Mouse (Mus musculus): ENCODE data around the gene Cfap69.
"Not testable (repeated sequence)": the region's sequence is repeated elsewhere in the genome, so short reads cannot be mapped to it uniquely, and the experiment has no call there.

Gene Cfap69

DNA sequence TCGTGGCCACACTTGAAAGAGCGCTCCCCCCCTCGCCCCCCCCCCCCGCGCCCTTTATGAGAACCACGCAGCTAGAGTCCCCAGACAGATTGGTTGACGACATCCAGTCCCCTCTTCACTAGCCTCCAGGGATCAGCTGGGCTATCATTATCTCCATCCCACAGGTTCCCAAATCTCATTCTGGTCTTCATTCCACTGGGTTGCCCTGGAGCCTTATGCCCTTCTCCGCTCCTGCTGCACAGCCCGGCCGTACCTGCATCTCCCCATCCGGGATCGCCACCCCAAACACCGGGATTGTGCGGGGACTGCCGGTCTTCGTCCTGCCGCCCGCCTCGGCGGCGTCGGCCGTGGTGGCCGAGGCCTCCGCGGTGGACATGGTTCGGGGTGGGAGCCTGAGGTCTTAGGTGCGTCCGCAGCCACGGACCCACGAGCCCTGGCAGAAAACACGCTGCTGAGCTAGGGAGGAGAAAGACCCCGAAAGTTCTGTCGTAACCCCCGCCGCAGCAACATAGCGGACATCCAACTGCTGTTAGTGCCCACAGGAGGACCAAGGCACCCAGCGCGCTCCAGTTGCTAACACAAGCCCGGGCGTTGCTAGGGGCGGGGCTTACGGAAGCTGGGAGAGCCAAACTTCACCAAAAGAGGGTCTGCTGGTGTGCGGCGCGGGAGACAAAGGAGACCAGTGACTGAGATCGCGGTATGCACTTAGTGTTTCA lies at the start of gene Cfap69:
TSS of gene Cfap69 (minus strand) at position 585 of the 716 bp plus-strand sequence.
- DNase-seq (ENCODE audit: low read depth), result peak; percentile 46

DNA sequence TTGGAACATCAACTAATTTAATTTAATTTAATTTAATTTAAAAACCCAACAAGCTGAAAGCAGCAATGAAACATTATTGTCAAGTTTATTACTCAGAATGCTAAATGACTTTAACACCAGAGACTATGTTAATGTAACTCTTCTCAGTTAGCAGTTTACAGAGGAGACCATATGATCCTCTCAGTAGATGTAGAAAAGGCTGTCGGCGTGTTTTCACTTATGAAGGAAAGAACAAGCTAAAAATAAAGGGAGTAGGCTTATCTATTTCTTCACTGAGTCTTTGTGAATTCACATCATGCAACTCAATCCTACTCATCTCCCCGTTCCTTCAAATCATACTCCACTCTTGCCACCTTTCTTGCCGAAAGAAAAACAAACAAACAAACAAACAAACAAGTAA lies 47.0 kb upstream of the Cfap69 start:
- DNase-seq (ENCODE audit: low read depth), result no peak

DNA sequence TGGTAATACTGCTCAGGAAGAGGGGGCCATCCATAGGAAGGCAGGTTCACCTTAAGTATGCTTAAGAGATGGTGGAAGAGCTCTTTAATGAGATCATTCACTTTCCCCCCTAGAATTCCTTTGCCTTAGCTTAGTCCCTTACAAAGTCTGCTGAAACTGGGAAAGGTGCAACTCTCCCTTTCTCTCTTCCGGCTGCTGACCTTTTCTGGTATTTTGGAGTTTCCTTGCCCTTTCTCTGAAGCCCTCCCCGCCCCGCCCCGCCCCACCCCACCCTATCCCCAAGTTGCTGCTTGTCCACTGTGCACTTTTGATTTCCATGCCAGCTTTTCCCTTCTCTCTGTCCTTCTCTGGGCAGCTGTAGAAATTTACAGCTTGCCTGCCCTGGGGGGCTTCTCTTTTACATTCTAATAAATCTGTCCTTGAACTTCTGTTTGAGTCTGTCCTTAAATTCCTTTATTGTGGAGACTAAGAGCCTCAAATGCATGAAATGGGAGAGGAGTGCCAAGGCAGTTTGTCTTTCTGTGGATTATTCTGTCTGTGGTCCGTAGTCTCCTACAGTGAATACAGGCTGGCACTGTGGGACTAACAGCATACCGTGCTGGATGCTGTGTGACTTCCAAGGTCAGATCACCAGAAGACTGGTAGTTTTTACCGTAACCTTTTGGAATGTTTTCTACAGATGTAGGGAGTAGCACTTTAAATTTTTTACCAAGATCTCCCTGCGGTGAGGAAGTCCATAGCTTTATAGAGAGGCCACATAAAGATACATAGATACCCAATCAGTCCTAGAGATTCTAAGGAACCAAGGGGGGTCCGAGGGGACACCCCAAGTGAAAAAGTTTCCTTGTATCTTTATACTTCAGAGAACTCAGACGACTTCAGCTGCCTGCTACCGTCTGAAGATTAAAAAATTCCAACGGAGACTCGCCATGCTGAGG lies 43.6 kb upstream of the Cfap69 start:
- DNase-seq (ENCODE audit: low read depth), result no peak

DNA sequence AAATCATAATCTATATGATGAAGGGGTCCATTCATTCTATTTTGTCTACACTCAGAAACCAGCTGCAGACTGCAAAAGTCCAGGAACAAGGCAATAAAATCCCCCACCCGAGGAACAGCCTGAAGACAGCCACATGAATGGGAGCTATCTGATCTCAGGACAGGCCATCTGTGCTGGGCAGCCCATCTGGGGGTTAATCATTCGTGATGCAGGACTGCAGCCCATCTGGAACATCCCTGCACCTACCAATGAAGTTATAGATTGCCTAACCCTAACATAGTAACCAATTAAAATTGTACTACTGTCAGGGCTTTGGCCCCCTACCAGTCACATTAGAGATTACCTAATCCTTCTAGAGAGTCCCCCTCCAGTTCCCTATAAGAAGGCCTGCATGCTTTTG lies 41.0 kb upstream of the Cfap69 start:
- no peak for DNase-seq (ENCODE audit: low read depth)

DNA sequence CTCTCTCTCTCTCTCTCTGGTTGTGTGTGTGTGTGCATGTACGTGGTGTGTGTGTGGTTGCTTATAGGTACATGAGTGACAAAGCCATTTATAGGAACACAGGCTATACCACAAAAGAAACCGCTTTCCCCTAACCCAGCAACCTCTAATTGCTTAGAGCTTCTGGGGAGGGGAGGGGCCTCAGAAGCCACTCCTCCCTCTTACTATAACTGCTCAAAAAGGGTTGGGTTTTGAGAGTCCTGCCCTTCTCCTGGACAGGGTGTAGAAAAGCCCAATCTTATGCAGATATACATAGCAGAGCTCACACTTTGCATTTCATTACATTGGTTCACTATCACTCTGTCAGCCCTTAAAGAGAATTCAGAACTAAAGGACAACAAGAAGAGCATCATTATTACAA lies 36.3 kb upstream of the Cfap69 start:
- DNase-seq (ENCODE audit: low read depth), result no peak

DNA sequence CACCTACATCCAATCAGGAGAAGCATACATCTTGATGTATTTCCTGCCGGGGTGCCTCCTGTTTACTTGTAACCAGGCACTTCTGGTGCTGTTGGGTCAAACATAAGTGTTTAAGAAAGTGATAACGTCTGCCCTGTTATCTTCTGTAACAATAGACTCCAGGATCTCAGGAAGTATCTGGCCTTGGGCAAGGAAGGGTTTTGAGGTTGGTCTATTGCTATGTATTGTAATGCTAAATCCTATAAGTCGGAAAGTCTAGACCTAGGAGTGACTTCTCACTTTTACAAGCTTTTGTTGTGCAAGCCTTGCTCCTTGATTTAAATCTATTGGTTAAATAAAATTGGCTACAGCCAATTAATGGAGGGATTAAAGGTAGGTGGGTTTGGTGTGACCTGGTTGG lies 34.8 kb upstream of the Cfap69 start:
- no peak for DNase-seq (ENCODE audit: low read depth)

DNA sequence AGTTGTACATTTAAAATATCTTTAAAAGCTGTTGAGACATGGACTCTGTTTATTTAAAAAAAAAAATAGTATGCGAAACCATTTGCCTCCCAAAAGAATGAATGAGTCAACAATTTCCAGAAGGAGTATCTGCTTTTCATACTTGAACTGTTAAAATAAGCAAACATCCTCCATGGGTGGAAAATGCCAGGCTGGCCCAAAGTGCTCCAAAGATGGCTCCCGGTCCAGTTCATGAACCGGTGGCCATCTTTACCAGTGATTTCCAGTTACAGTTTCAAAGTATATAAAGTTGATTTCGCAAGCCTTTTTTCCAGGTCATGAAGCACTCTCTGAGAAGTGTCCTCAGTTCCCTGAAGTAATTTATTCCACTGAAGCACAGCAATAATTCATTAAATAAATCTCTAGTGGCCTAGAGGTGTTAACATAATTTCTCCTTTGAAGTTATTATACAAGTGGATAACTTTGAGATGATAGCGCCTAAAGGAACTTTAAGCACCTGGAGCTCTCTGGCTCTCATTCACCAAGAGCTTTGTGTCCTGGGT lies 31.4 kb upstream of the Cfap69 start:
- DNase-seq (ENCODE audit: low read depth), result no peak

DNA sequence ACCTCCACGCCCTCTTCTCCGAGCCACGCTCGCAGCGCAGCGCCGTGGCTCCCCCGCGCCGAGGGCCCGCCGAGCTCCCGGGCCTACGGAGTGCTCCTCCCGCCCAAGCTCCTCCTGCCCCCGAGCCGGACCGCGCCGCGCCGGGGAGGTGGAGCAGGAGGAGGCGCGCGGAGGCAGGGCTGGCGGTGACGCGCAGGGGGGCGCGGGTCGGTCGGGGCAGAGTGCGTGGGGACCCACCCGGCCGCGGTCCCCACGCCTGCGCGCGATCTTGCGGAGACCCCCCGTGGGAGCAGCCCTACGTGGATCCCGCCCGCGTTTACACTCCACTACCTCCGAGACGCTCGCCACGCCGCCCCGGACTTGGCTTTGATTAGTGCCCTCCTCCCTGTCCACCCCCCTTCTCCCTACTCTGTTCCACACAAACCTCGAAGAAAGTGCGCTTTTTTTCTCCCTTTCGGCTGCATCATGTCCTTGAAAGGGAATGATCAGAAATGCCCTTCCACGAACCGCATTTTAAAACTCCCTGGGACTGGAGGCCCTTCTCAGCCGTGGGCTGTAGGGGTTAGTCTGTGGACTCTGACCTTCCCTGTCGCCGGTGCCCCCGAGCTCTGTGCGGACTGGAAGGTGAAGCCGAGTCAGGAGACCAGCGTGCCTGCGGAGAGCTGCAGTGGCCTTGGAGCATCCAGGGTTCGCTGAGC lies 30.1 kb upstream of the Cfap69 start, which contains the start of gene Steap2:
TSS of gene Steap2 (minus strand) at position 623 of the 698 bp plus-strand sequence.
- no peak for DNase-seq (ENCODE audit: low read depth)

DNA sequence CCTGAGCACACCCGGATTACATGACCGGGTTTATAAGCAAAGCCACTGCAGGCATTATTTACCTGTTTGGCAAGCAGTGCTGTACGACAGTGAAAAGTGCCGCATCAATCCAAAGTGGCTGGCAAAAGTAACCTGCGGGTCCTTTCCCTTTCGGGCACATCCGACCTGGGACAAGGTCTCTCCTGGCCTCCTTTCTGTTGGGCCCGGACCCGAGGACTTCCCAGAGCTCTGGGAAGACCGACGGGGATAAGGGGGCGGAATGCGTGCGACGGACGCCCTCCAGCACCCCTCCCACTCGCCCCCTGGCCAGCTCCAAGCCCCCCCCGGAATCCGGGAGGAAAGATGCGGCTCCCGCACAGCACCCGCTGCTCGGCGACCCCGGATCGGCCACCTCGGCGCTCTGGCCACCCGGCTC lies 29.5 kb upstream of the Cfap69 start:
- DNase-seq (ENCODE audit: low read depth), result no peak

DNA sequence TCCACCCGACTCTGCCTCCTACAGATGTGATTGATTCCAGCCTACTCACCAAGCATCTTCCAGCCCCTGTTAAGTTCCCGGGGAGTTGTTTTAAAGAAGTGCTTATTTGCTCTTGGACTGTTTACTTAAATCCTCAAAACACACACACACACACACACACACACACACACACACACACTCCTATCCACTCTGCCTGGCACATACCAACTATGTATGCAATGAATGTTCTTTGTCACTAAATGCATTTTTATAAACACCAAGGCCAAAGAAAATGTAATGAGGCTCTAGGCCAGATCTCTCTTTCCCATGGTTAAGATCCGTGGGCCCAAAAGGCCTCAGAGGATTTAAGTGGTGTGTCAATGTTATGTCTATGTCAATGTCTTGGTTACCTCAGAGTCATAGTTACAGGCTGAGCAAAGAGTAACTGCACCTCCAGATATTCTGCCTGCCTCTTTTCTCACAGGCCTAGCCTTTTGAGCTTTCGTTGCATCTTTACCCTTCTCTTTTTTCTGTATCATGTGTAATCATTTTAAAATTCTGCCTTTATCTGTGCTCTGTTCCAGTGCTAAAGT lies 28.2 kb upstream of the Cfap69 start:
- no peak for DNase-seq (ENCODE audit: low read depth)

DNA sequence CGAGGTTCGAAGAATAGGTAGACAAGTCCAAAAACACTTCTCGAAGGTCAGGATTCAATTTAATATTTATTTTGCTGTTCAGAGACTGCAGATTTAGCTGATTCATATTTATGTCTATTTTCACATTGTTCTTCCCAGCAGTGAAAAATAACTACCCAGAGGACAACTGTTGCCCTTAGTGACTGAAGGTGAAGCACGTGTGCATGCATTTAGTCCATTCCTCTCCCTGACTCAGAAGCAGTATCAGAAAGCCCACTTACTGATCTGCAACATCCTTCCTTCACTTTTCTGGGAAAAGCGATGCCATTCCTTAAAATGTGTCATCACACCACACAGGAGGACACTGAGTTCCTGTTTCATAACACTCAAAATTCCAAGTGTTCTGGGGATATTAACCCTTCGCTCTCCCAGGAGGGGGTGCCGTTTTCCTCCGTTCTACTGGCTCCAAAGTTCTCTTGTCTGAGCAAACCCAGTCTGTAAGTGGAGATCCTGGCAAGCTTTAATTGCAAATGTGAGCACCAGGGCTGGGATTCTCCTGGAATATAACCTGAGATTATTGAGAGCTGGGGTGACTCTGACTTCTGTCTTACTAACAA lies 25.0 kb upstream of the Cfap69 start:
- DNase-seq (ENCODE audit: low read depth), result no peak

DNA sequence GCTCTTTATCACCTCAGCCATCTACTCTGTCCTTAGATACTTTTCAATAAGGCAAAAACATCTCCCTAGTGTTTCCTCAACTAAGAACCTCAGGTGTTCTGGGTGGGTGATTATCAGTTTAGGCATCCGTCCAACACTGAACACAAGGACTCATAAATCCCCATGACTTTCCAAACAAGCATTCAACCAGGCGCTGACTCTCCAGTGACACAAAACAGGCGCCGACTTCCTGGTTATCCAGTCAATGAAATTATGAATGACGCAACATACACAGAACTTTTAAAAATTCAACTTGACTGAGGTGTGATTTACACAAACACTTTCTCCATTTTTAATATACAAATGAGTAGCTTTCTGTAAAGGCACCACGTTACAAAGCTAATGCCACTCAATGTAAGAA lies 24.2 kb upstream of the Cfap69 start:
- DNase-seq (ENCODE audit: low read depth), result no peak

DNA sequence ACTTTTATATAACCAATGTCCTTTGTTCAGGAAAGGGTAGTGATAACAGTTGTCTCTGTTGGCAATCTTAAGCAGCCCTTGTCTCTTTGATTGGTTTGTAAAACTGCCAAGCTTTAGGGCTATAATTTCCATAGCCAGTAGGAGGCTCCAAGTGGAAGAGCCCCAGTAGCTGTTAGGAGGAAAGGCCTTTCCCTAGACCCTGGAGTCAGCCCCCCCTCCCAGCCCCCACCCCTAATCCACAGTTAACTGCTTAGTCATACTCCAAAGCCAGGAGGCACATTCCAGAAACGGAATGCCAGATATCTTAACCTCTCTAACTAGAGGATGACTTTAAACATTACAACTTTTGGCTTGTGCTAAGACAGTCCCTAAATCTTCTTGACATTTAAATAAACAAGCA lies 22.9 kb upstream of the Cfap69 start:
- DNase-seq (ENCODE audit: low read depth), result no peak

DNA sequence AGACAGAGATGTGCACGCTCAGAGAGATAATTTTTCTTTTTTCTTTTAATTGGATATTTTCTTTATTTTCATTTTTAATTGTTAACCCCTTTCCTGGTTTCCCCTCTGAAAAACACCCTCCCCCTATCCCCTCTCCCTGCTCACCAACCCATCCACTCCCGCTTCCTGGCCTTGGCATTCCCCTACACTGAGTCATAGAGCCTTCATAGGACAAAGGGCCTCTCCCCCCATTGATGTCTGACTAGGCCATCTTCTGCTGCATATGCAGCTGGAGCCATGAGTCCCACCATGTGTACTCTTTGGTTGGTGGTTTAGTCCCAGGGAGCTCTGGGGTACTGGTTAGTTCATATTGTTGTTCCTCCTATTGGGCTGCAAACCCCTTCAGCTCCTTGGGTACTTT lies 20.9 kb upstream of the Cfap69 start:
- not testable (repeated sequence) for DNase-seq (ENCODE audit: low read depth)

DNA sequence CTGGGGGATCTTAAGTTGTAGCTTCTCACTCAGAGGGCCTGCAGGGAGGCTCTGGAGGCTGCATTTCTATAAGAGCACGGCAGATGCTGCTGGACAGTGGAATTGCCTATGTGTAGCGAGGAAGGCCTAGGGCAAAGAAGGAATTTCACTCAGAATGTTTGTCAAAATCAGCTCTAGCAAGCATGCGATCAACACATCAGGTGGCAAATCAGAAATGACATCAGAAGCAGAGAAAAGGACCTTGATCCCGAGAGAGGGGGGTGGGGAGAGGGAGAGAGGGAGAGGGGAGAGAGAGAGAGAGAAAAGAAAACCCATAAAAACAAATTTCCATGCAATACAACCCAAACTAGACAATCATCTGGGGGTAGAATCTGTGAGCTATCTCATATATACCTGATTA lies 19.3 kb upstream of the Cfap69 start:
- no peak for DNase-seq (ENCODE audit: low read depth)

DNA sequence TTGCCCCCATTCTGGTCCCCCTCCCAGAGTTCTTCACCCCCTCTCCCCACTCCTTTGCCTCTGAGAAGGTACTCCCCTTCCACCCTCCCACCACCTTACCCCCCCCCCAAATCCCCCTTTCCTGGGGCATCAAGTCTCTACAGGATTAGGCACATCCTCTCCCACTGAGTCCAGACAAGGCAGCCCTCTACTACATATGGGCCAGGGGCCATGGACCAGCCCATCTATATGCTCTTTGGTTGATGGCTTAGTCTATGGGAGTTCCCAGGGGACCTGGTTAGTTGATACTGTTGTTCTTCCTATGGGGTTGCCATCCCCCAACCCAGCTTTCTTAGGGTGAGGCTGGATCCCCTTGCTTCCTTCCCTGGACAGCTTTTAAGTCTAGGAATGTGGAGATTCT lies 15.4 kb upstream of the Cfap69 start:
- DNase-seq (ENCODE audit: low read depth), result no peak

DNA sequence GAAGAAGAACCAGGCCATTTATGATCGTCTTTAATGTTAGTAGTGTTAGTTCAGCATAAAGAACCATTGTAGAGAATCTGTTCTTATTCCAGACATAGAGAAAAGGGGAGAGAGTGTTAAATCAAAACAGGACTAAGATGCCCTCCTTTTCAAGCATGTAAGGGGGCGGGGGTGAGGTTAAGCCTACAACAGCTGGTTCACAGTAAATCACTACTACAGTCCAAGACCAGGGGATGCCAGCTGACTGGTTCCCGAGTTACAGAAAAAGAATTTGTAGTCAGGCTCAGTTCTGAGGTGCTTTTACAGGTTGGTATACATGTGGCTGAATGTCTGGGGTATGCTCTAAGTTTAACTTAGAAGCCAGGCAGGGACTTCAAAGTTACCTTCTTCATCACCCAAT lies 12.0 kb upstream of the Cfap69 start:
- no peak for DNase-seq (ENCODE audit: low read depth)

DNA sequence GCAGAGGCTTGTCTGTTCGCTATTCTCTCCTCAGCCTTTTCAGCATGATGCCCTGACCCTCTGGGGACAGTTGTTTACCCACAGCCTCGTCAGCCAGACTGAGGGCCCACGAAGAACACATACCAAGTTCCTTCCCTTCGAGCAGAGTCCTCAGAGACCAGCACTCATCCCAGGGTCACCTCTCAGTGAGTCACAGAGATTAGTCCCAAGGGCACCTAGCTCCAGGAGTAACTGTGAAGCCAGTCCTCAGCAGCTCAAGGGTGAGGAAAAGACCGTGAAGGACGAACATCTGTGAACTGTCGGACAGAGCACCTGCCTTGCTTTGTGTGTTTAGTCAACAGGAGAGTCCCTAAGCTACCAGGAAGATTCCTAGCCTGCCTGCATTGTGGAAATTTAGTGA lies 4.9 kb upstream of the Cfap69 start:
- no peak for DNase-seq (ENCODE audit: low read depth)

DNA sequence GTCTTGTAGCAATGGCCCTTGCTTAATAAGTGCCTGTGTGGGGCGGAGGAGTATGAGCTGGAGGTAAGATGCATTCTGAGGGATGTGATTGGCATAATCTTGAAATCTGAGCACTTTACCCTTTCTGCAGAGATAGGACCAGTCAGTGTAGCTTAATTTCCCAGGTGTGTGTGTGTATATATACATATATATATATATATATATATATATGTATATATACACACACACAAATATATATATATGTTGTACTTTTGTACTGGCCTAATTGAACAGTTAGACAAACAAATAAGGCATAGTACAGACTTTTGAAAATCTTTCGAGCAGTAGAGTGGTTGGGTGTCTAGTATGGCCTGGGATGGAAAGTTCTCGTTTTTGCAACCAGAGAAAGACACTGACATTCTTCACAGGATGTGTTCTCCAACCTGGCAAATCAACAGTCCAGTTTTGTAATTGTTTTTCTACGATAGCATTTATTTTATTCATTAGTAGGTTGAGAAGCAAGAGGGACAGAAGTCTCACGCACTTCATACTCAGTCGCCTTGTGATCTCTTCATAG lies 410 bp upstream of the Cfap69 start:
- DNase-seq (ENCODE audit: low read depth), result no peak

DNA sequence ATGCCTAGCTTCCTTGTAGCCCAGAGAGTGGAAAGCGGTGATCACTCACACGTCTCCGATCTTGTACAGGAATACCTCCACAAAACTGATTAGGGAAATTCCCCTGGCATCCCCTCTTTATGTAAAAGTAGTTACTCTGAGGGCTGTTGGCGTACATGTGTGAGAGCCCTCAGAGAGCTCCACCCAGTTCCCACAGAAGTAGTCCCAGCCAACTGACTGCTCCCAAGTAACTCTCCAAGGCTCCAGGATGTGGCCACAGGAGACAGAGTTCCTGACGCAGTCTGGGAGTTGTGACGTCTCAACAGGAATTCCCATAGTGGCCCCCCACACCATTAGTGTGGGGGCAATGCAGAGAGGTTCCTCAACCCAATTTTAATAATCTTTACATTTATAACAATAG lies 982 bp downstream of the Cfap69 start:
- no peak for DNase-seq (ENCODE audit: low read depth)

DNA sequence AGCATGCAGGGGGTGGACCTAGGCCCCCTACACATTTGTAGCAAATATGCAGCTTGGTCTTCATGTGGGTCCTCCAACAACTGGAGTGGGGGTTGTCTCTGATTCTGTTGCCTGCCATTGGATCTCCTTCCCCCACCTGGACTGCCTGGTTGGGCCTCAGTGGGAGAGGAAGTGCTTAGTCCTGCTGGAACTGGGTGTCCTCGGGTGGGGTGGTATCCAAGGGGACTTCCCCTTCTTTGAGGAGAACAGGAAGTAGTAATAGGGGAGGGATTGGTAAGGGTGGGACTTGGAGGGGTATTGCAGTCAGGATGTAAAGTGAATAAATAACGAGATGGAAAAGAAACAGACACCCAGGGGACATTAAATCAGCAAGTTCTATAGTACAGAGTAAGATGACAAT lies 5.4 kb downstream of the Cfap69 start:
- DNase-seq (ENCODE audit: low read depth), result no peak

All from c-Kit-positive CD71-negative TER-119-negative erythroid progenitor cells, embryonic 14.5 days (primary cell).